Mouse (Mus musculus): ENCODE measurements around the gene Ccdc6.

Ccdc6 gene

GRCm38 (mm10) chr10:70095031-70095470, 1.9 kb upstream of the Ccdc6 start:
- CTCF ChIA-PET = no interaction called here

- CTCF ChIA-PET = interaction anchor here (0.7 to 0.9 kb wide), 3 partner anchors 11 to 51 kb away, joined by 3 to 11 read pairs (median 8); no protein-coding TSS in a partner anchor
Observed at GRCm38 (mm10) chr10:70095506-70096270, 1.2 kb upstream of the Ccdc6 start.

DNA sequence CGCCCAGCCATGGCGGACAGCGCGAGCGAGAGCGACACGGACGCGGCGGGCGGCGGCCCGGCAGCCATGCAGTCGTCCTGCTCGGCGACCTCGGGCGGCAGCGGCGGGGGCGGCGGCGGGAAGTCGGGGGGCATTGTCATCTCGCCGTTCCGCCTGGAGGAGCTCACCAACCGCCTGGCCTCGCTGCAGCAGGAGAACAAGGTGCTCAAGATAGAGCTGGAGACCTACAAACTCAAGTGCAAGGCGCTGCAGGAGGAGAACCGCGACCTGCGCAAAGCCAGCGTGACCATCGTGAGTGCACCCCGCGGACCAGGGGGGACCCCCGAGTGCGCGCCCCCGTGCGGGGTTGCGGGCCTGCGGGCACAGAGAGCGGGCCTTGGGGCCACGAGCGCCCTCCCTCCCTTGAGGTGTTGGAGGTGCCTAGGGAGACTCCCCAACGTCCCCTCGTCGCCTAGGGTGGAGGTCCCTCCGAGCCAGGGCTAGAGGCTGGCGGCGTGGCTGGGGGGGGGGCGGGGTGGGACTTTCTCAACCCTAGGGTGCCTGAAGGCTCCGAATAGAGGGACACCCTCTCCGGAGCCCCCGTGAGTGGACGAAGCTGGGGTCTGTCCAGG, 475 bp downstream of the Ccdc6 start:
- CTCF ChIA-PET = no interaction called here

DNA sequence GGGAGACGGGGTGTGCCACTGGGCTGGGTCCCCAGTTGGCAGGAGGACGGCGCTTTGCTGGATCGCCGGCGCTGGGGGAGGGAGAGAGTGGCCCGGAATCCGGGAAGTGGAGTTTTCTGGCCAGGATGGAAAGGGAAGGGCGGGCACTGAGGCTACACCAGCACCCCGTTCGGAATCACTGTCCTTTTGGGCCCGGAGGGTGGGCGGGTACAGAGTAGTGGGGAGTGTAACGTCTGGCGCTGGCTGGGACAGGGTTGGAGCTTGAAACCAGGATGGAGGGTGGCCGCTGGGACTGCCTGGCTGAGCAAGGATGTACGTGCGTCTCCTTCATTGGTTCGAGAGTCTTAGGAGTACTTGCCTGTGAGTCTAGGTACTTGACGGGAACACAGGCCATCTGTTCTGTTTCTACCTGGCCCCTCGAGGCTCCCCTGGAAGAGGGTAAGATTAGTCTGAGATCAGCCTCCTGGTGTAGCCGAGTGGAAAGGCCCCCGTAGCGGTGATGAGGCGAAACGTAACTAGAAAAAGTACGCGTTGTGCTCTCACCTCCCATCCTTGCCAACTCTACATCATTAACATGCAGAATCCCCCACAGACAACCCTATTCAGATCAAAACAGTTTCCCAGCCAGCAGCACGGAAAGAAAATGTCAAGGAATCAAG, 1.1 kb downstream of the Ccdc6 start:
- CTCF ChIA-PET = no interaction called here

GRCm38 (mm10) chr10:70098626-70099025, 1.7 kb downstream of the Ccdc6 start:
- CTCF ChIA-PET = no interaction called here

DNA sequence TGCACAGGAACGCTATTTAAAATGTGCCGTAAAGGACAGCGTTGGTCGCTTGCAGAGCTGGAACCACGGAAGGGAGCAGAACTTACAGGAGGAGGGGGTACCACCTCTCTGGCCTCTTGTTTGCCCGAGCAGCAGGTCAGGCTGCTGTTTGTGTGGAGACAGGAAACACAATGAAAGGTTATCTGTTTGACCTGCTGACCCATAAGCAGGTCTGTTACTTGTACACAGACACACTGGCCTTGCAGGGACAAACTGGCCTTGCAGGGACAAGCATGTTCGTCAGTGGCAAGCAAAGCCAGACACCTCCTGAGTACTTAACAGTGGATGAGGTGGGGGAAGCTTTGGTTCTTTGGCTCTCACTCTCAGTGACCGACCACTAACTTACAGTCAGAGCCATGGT, 2.1 kb downstream of the Ccdc6 start:
- CTCF ChIA-PET = no interaction called here

GRCm38 (mm10) chr10:70102086-70102485, 5.2 kb downstream of the Ccdc6 start:
- CTCF ChIA-PET = interaction anchor here (0.7 kb wide), 1 partner anchor 61 kb away, joined by 3 read pairs; no protein-coding TSS in a partner anchor

GRCm38 (mm10) chr10:70108016-70108415, 11.1 kb downstream of the Ccdc6 start:
- CTCF ChIA-PET = no interaction called here

DNA sequence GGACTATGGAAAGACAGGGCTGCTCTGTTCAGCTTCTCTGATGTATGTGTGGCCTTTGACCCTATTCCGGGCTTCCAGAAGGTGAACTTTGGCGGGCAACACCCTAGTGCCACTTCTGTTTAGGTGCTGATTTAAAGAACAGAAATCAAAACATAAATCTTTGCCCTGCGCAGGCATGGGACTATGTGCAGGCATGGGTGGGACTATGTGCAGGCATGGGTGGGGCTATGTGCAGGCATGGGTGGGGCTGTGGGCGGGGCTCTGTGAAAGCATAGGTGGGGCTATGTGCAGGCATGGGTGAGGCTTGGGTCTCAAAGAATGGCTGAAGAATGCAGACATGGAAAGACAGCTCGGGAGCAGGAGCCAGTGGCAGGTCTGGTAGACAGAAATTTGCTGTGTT, 13.1 kb downstream of the Ccdc6 start:
- CTCF ChIA-PET = no interaction called here

DNA sequence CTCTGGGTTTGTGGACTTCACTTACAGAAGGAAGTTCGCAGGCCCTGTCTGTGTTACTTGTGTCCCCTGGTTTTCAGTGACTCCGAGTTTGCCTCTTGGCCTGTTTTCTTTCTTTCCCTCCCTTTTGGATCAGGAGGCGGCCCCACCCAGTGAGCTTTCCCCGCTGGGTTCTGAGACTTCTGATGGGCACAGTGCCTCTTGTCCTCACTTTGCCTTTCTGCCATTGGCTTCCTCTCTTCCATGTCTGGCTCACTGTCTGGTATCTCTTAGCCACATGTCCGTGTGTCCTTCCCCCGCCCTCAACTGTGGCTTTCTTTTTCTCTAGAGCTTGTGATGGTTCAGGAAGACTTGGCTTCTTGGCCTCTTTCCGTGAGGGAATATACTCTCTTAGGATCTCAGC, 13.9 kb downstream of the Ccdc6 start:
- CTCF ChIA-PET = no interaction called here

- CTCF ChIA-PET = no interaction called here
Observed at GRCm38 (mm10) chr10:70111643-70112042, 14.7 kb downstream of the Ccdc6 start.

DNA sequence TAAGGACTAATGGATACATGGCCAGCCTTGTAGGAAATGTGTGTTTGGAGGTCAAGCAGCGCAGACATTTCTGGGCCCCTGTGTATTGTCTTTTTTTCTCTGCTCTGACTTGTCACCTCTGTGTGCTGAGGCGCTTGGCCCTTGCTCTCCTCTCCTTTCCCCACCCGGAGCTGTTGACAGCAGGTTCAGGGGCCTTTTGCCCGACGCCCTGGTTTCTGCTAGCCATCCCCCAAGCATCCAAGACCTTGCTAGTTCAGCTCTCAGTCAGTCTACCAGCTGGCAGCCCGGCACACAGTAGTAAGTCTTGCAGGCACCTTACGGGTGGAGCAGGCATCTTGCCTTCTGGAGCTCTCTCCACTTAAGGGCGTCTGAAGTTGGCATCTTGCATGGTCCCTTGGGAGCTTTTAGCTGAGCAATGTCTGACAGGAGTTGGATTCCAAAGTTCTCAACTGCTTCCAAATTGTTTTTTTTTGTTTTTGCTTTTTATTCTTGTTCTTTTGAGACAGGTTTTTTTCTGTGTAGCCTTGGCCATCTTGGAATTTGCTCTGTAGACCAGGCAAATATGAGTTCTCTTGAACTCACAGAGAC, 17.2 kb downstream of the Ccdc6 start:
- CTCF ChIA-PET = no interaction called here

- CTCF ChIA-PET = no interaction called here
Observed at GRCm38 (mm10) chr10:70116454-70116853, 19.5 kb downstream of the Ccdc6 start.

- CTCF ChIA-PET = no interaction called here
Observed at GRCm38 (mm10) chr10:70119451-70119850, 22.5 kb downstream of the Ccdc6 start.

DNA sequence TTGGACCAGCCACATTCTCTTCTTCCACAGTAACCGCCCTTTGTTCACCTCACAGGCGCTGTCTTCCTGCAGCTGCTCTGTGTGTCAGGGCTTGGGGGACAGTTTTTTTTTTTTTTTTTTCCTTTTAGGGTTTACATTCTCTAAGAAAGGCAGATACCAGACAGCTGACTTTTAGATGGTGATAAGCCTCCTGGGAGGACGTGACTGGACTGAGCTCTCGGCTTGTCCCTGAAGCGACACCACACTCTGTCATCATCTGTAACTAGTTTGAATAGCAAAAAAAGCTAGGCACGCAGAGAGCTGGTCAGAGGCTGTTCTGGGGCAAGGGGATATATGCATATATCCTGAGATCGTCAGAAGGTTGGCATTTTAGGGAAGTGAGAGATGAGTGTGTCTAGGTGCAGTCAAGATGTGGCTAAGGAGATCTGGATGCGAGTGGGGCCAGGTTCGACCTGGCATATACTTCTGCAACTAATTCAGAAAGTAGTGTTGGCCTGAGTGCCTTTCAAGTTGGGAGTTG, 23.0 kb downstream of the Ccdc6 start:
- CTCF ChIA-PET = interaction anchor here (0.6 kb wide), 1 partner anchor 44 kb away, joined by 3 read pairs; no protein-coding TSS in a partner anchor

DNA sequence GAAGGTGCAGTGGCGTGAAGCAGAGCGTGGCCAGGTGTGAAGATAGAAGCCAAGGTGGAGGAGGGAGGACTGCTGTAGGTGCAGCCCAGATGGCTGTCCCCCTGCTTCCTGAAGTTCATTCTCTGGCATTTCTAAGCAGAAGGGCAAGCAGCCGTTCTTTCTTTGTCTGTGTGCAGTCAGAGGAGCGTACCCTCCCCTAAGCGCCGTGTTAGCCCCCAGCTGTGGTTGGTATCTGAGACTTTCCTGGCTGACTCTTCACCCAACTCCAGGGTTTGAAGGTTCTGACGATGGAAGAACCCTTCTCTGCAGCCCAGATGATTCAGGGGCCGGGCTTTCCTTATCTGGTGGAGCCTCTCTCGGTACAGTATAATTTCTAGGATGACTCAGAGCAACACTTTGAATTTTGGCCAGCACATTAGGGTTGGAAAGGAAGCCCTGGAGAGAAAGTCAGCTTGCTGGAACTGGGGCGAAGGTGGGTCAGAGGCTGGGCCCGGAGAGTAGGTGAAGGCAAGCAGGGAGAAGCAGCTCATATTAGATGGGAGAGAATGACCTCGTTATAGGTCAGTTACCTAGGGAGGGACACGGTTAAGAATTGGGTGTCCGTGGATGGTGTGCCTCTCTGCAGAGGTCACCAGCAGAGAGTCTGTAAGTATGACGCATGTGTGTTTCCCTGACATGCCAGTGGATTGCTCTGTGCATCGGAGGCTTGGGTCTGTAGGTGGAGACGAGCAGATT, 23.9 kb downstream of the Ccdc6 start:
- CTCF ChIA-PET = interaction anchor here (0.9 kb wide), 1 partner anchor 25 kb away, joined by 8 read pairs; no protein-coding TSS in a partner anchor

DNA sequence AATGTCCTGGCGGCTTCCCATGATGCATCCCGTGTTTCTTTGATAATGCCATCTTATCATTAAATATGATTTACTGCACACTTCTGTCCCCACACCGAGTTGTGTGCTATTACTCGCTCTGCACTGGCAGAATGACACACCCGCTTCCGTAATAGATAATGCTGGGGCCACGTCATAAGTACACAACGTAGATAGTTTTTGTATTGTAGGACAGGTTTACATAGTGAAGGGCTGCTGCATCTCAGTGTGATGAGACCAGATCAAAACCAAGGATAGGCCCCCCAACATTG, 24.4 kb downstream of the Ccdc6 start:
- CTCF ChIA-PET = interaction anchor here (0.9 kb wide), 1 partner anchor 25 kb away, joined by 8 read pairs; no protein-coding TSS in a partner anchor

GRCm38 (mm10) chr10:70123454-70123853, 26.5 kb downstream of the Ccdc6 start:
- CTCF ChIA-PET = no interaction called here

DNA sequence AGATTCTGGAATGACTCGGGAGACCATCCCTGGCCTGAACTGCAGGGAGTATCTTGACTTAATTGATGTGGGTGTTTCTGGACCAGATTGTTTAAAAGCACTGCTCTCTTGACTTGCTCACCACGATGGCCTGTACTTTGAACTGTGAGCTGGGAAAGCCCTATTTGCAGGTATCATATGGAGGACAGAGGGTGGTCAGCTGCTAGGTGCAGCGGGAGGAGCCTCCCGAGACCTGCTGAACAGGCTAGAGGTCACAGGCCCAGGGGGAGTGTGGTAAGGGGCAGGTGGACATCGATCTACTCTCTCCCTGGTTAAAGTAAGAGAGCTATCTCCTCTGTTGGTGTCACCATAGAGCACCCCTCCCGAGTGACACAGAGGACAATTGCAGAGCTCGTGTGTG, 28.6 kb downstream of the Ccdc6 start:
- CTCF ChIA-PET = no interaction called here

- CTCF ChIA-PET = no interaction called here
Observed at GRCm38 (mm10) chr10:70127273-70127672, 30.4 kb downstream of the Ccdc6 start.

DNA sequence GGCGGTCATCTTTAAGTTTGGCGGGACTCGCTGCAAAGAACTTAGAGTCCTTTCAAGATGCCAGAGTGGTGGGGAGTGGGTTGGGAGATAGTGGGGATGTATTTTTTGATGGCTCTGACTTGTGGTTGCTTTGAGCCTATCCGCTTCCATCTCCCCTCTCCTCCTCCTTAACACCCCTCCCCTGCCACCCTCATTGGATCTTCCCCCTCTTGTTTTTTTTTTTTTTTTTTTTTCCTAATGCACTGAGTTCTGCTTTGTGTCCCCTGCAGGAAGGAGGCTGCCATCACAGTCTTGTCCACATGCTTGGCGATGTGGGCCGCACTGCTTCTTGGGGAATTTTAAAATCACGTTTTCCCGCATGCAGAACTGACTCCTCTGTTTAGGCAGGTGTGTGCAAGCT, 31.5 kb downstream of the Ccdc6 start:
- CTCF ChIA-PET = no interaction called here

DNA sequence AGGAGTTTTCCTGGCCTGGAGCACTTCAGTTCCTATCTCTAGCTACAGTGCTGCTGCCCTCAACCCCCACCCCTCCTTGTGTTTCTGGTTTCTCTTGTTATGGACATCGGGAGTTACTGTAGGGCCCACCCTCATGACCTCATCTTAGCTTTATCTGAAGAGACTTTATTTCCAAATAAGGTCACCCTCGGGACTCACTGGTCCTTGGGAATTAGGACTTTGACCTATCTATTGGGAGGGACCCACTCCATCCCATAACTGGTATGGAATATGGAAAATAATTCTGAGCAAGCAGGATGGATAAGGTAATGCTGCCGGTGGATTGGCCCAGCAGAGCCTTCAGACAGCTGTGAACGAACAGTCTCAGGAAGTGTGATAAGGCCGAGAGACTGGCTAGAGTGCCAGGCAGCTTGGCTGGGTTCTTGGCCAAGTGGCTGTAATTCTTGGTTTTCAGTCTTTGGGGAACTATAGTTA, 35.2 kb downstream of the Ccdc6 start:
- CTCF ChIA-PET = no interaction called here
